Mouse (Mus musculus): Measurements from ENCODE around the gene Mnt. TPM values are rescaled to one million over a fixed set of nuclear protein-coding genes. Genes with fewer than 3 reads are reported as not detected.

The Mnt gene
- total and polyA plus RNA-seq, 3 experiments, result 4.6 to 117 (median 19.6) TPM

GRCm38 (mm10) chr11:74837056-74837693 is 6.5 kb downstream of the Mnt start:
- Histone ChIP-seq H3K9me3 (replicated peaks) (no peaks in the 10 kb centered on the region), H3K4me1 (ENCODE audit: insufficient read depth, low read depth, low read length) (peaks cover 88% of the 10 kb centered on the region), H3K27me3 (ENCODE audit: insufficient read depth, low read length) (no peaks in the 10 kb centered on the region), H3K36me3 (replicated peaks) (peaks cover 73% of the 10 kb centered on the region), H3K4me3 (ENCODE audit: low read depth, low read length) (peak overlapping the region; percentile 72)
- DNase-seq (ENCODE audit: low spot score) (no peak), ATAC-seq (ENCODE audit: extremely low read depth, insufficient number of reproducible peaks, low FRiP score, poor library complexity, severe bottlenecking) (no peak)
- TF ChIP-seq GATA1 (IDR thresholded peaks at IDR 0.05; ENCODE audit: borderline replicate concordance, low read length) (no peak), POLR2AphosphoS5 (IDR thresholded peaks at IDR 0.05; ENCODE audit: insufficient replicate concordance, low read depth, low read length) (no peak), GATA2 (IDR thresholded peaks at IDR 0.05; ENCODE audit: borderline replicate concordance, low read depth, low read length) (no peak), TAL1 (conservative IDR thresholded peaks at IDR 0.05; ENCODE audit: low read depth, low read length) (no peak), CTCF (IDR thresholded peaks at IDR 0.05; ENCODE audit: low read depth, low read length) (no peak)

GRCm38 (mm10) chr11:74837694-74838431 is 7.1 kb downstream of the Mnt start:
- no peak for TF ChIP-seq CTCF (IDR thresholded peaks at IDR 0.05; ENCODE audit: low read depth, low read length)
- TF ChIP-seq TAL1 (conservative IDR thresholded peaks at IDR 0.05; ENCODE audit: low read depth, low read length), result no peak
- no peak for TF ChIP-seq POLR2AphosphoS5 (IDR thresholded peaks at IDR 0.05; ENCODE audit: insufficient replicate concordance, low read depth, low read length)
- TF ChIP-seq GATA1 (IDR thresholded peaks at IDR 0.05; ENCODE audit: borderline replicate concordance, low read length), result no peak
- no peak for TF ChIP-seq GATA2 (IDR thresholded peaks at IDR 0.05; ENCODE audit: borderline replicate concordance, low read depth, low read length)
- peaks cover 80% of the 10 kb centered on the region for H3K36me3 ChIP-seq (replicated peaks)
- H3K4me1 ChIP-seq (ENCODE audit: insufficient read depth, low read depth, low read length), result peaks cover 88% of the 10 kb centered on the region
- peak overlapping the region; percentile 72 for H3K4me3 ChIP-seq (ENCODE audit: low read depth, low read length)
- DNase-seq (ENCODE audit: low spot score) (peak; percentile 96), ATAC-seq (ENCODE audit: extremely low read depth, insufficient number of reproducible peaks, low FRiP score, poor library complexity, severe bottlenecking) (peak; percentile 61)
- no peaks in the 10 kb centered on the region for H3K27me3 ChIP-seq (ENCODE audit: insufficient read depth, low read length)
- H3K9me3 ChIP-seq (replicated peaks), result no peaks in the 10 kb centered on the region

- H3K4me1 ChIP-seq (ENCODE audit: insufficient read depth, low read depth, low read length), result peaks cover 88% of the 10 kb centered on the region
- no peaks in the 10 kb centered on the region for H3K27me3 ChIP-seq (ENCODE audit: insufficient read depth, low read length)
- peak; percentile 59 for ATAC-seq (ENCODE audit: extremely low read depth, insufficient number of reproducible peaks, low FRiP score, poor library complexity, severe bottlenecking)
- DNase-seq (ENCODE audit: low spot score), result peak; percentile 96
- H3K36me3 ChIP-seq (replicated peaks), result peaks cover 84% of the 10 kb centered on the region
- H3K4me3 ChIP-seq (ENCODE audit: low read depth, low read length), result peak overlapping the region; percentile 72
- no peak for TF ChIP-seq TAL1 (conservative IDR thresholded peaks at IDR 0.05; ENCODE audit: low read depth, low read length)
- no peak for TF ChIP-seq POLR2AphosphoS5 (IDR thresholded peaks at IDR 0.05; ENCODE audit: insufficient replicate concordance, low read depth, low read length)
- TF ChIP-seq CTCF (IDR thresholded peaks at IDR 0.05; ENCODE audit: low read depth, low read length), result no peak
- no peak for TF ChIP-seq GATA1 (IDR thresholded peaks at IDR 0.05; ENCODE audit: borderline replicate concordance, low read length)
- TF ChIP-seq GATA2 (IDR thresholded peaks at IDR 0.05; ENCODE audit: borderline replicate concordance, low read depth, low read length), result no peak
- H3K9me3 ChIP-seq (replicated peaks), result no peaks in the 10 kb centered on the region
These were observed 7.7 kb downstream of the Mnt start for GRCm38 (mm10) chr11:74838441-74838840.

GRCm38 (mm10) chr11:74838971-74839370 is 8.3 kb downstream of the Mnt start:
- no peaks in the 10 kb centered on the region for H3K9me3 ChIP-seq (replicated peaks)
- H3K4me3 ChIP-seq (ENCODE audit: low read depth, low read length), result peak overlapping the region; percentile 56; the same call in 1 of the 2 replicates
- DNase-seq (ENCODE audit: low spot score) (peak; percentile 85), ATAC-seq (ENCODE audit: extremely low read depth, insufficient number of reproducible peaks, low FRiP score, poor library complexity, severe bottlenecking) (0 out of 2 replicates have a peak, but pooled peaks have one; percentile 19)
- peaks cover 84% of the 10 kb centered on the region for H3K36me3 ChIP-seq (replicated peaks)
- TF ChIP-seq GATA1 (IDR thresholded peaks at IDR 0.05; ENCODE audit: borderline replicate concordance, low read length) (no peak), GATA2 (IDR thresholded peaks at IDR 0.05; ENCODE audit: borderline replicate concordance, low read depth, low read length) (no peak), TAL1 (conservative IDR thresholded peaks at IDR 0.05; ENCODE audit: low read depth, low read length) (no peak), CTCF (IDR thresholded peaks at IDR 0.05; ENCODE audit: low read depth, low read length) (no peak), POLR2AphosphoS5 (IDR thresholded peaks at IDR 0.05; ENCODE audit: insufficient replicate concordance, low read depth, low read length) (no peak)
- peaks cover 88% of the 10 kb centered on the region for H3K4me1 ChIP-seq (ENCODE audit: insufficient read depth, low read depth, low read length)
- H3K27me3 ChIP-seq (ENCODE audit: insufficient read depth, low read length), result no peaks in the 10 kb centered on the region

- TF ChIP-seq POLR2AphosphoS5 (IDR thresholded peaks at IDR 0.05; ENCODE audit: insufficient replicate concordance, low read depth, low read length) (no peak), GATA2 (IDR thresholded peaks at IDR 0.05; ENCODE audit: borderline replicate concordance, low read depth, low read length) (no peak), TAL1 (conservative IDR thresholded peaks at IDR 0.05; ENCODE audit: low read depth, low read length) (no peak), CTCF (IDR thresholded peaks at IDR 0.05; ENCODE audit: low read depth, low read length) (no peak), GATA1 (IDR thresholded peaks at IDR 0.05; ENCODE audit: borderline replicate concordance, low read length) (no peak)
- ATAC-seq (ENCODE audit: extremely low read depth, insufficient number of reproducible peaks, low FRiP score, poor library complexity, severe bottlenecking) (no peak), DNase-seq (ENCODE audit: low spot score) (no peak)
- H3K4me1 ChIP-seq (ENCODE audit: insufficient read depth, low read depth, low read length), result peaks cover 78% of the 10 kb centered on the region
- H3K9me3 ChIP-seq (replicated peaks), result peaks cover 5% of the 10 kb centered on the region
- peaks cover 84% of the 10 kb centered on the region for H3K36me3 ChIP-seq (replicated peaks)
- H3K27me3 ChIP-seq (ENCODE audit: insufficient read depth, low read length), result no peaks in the 10 kb centered on the region
- no peak overlapping the region for H3K4me3 ChIP-seq (ENCODE audit: low read depth, low read length)
These were observed 9.4 kb downstream of the Mnt start for GRCm38 (mm10) chr11:74839860-74840715.

Data from G1E (cell line).